Mouse (Mus musculus): ENCODE data around the gene Mindy2. TPM values are rescaled to one million over a fixed set of nuclear protein-coding genes. Genes with fewer than 3 reads are reported as not detected.
"Not testable (repeated sequence)": the region's sequence is repeated elsewhere in the genome, so short reads cannot be mapped to it uniquely, and the experiment has no call there.

The Mindy2 gene
- polyA plus RNA-seq, 1 experiment from 2014 or later: 11.1 TPM

GRCm38 (mm10) chr9:70555431-70555830, 101.5 kb downstream of the Mindy2 start:
- no peaks in the 10 kb centered on the region for H3K4me1 ChIP-seq (replicated peaks)
- H3K9ac ChIP-seq: no peak overlapping the region
- no peak overlapping the region for H3K27ac ChIP-seq
- no peak for ATAC-seq
- no peak overlapping the region for H3K4me2 ChIP-seq (replicated peaks)
- no peaks in the 10 kb centered on the region for H3K9me3 ChIP-seq
- no peaks in the 10 kb centered on the region for H3K27me3 ChIP-seq (replicated peaks)
- H3K4me3 ChIP-seq (replicated peaks): no peak overlapping the region
- peaks cover 9% of the 10 kb centered on the region for H3K36me3 ChIP-seq

DNA sequence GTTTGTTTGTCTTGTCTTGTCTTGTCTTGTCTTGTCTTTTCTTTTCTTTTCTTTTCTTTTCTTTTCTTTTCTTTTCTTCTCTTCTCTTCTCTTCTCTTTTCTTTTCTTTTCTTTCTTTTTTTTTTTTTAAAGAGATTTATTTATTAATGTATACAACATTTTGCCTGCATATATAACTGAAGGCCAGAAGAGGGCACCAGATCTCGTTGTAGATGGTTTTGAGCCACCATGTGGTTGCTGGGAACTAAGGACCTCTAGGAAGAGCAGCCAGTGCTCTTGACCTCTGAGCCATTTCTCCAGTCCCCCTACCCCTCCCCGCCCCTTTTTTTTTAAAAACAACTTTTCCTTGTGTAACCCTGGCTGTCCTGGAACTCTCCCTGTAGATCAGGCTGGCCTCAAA, 104.7 kb downstream of the Mindy2 start:
- H3K4me3 ChIP-seq (replicated peaks); H3K9me3 ChIP-seq; ATAC-seq; H3K27ac ChIP-seq; H3K4me2 ChIP-seq (replicated peaks); H3K4me1 ChIP-seq (replicated peaks); H3K9ac ChIP-seq; H3K27me3 ChIP-seq (replicated peaks): not testable (repeated sequence)
- 100% methylated on average over 2 of the region's 2 CpGs for WGBS
- H3K36me3 ChIP-seq: peaks cover 14% of the 10 kb centered on the region

- H3K27me3 ChIP-seq (replicated peaks): no peaks in the 10 kb centered on the region
- no peak overlapping the region for H3K4me3 ChIP-seq (replicated peaks)
- H3K9me3 ChIP-seq: no peaks in the 10 kb centered on the region
- WGBS: 91% methylated on average over 1 of the region's 1 CpGs
- H3K9ac ChIP-seq: no peak overlapping the region
- no peak overlapping the region for H3K27ac ChIP-seq
- no peaks in the 10 kb centered on the region for H3K4me1 ChIP-seq (replicated peaks)
- peaks cover 14% of the 10 kb centered on the region for H3K36me3 ChIP-seq
- H3K4me2 ChIP-seq (replicated peaks): no peak overlapping the region
- ATAC-seq: no peak
Observed at GRCm38 (mm10) chr9:70551524-70551923, 105.5 kb downstream of the Mindy2 start.

Other genes with a start within 250 kb of the Mindy2 start
- 158 and 171 TPM in 2 replicates for gene Ccnb2, start 235.6 kb downstream of the Mindy2 start, polyA plus RNA-seq (2015; fragmentation: Nextera tagmentation; extraction: Ambion mirVana)
- gene Rnf111, start 153.4 kb downstream of the Mindy2 start, polyA plus RNA-seq (2015; fragmentation: Nextera tagmentation; extraction: Ambion mirVana): 23.5 and 24.2 TPM in 2 replicates
- gene Sltm, start 114.4 kb downstream of the Mindy2 start, polyA plus RNA-seq (2015; fragmentation: Nextera tagmentation; extraction: Ambion mirVana): 43.3 and 43.4 TPM in 2 replicates
- 0.19 and 0.59 TPM in 2 replicates for gene Gm10642, start 923 bp downstream of the Mindy2 start, polyA plus RNA-seq (2015; fragmentation: Nextera tagmentation; extraction: Ambion mirVana)
- gene Adam10, start 21.8 kb upstream of the Mindy2 start, polyA plus RNA-seq (2015; fragmentation: Nextera tagmentation; extraction: Ambion mirVana): 65.4 and 71.4 TPM in 2 replicates

Data from intestine, embryonic 15.5 days (tissue).